Mouse (Mus musculus) mature B cell (primary cell): ENCODE results near the gene Pbrm1.

Source experiments
- in situ Hi-C: fragments of 300-500 bp; cut with MboI; formaldehyde crosslinking; loops from 2 replicates; pipeline ENCODE4 v1.14.3; 2019

Pbrm1 gene

DNA sequence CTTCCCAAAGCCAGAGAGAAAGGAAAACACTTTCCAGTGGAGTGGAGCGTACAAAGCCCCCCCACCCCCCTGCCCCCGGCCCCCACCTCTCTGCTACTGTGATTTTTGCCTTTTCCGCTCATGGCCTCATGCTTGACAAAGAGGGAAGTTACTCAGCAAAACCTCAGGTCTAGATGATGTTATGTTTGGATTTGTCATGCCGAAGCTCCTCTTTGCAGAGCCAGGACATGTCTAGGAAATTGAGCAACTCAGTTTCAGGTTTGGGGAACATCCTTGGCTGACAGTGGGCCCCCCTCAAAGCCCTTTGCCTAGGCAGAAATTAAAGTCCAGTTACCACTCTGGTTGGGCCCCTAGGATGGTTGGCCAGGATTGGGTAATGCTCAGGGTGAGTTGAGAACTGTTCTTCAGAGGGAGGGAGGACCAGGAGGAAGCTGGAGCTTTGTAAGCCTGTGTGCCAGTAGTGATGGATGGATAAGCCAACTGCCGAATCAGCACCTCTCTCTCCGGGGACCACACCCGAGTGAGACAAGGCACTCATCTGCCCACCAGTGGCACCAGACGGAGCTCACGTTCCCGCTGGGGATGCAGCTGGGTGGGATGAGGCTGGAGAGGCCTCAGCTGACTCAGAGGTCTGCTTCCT is 147.2 kb downstream of the Pbrm1 start:
- in situ Hi-C loops = no loop called here

GRCm38 (mm10) chr14:31166827-31167226 is 147.9 kb downstream of the Pbrm1 start:
- in situ Hi-C loops = no loop called here

DNA sequence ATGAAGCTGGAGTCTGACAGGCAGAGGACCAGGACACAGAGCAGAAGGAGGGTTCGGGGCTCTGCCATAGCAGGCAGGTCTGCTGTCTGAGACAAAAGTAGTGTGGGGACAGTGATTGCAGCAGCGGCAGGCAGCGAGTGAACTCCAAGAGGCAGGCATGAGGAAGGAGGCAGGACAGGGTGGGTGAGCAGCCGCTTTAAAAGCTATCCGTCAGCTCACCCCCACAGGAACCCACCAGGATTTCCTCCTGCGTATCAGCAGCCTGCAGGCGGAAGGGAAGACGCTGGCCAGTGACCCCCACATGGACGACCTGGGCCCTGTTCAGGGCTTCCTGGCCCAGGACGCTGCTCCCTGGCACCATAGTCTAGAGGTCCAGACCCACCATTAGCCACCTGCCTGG is 149.5 kb downstream of the Pbrm1 start, which contains the start of gene Stab1:
Stab1 (minus strand) TSS at position 217 of the 400 bp plus-strand sequence.
- in situ Hi-C loops = no loop called here

- in situ Hi-C loops = no loop called here
Observed at GRCm38 (mm10) chr14:31169508-31169907, 150.6 kb downstream of the Pbrm1 start.

- in situ Hi-C loops = no loop called here
Observed at GRCm38 (mm10) chr14:31170963-31171362, 152.0 kb downstream of the Pbrm1 start.
